Comparison of ENCODE assay signal across 8 mouse cellular contexts in genomic region chr2:13578473-13579152, GRCm38 (mm10). TPM values are rescaled to one million over a fixed set of nuclear protein-coding genes. Genes with fewer than 3 reads are reported as not detected.
DNase-seq lines count a peak whose midpoint lies in the region; ATAC-seq and TF ChIP-seq lines count a peak whose summit lies in the region.

No protein-coding gene starts in this region.

- no peak overlapping the region for H3K27ac ChIP-seq in liver, postnatal 0 days (ENCODE audit: low read depth)
- no peak overlapping the region for H3K27ac ChIP-seq in liver, embryonic 11.5 days (ENCODE audit: low read depth, low read length)
- H3K27ac ChIP-seq in midbrain, embryonic 14.5 days (replicated peaks; ENCODE audit: low read depth, low read length), result no peak overlapping the region; the same call in 1 of the 2 replicates
- no peak overlapping the region for H3K27ac ChIP-seq in liver, embryonic 12.5 days

- no peak for DNase-seq in liver, postnatal 0 days
- DNase-seq in liver, embryonic 11.5 days (ENCODE audit: low spot score), result no peak
- DNase-seq in cerebellum, adult 11 months, result peak; percentile 14
- DNase-seq in heart, adult 18-20 months, result peak; percentile 42 to 51
- peak; percentile 43 for DNase-seq in midbrain, embryonic 14.5 days
- no peak for DNase-seq in retina, postnatal 1 day
- DNase-seq in thymus, postnatal 0 days (ENCODE audit: low spot score), result no peak

- no peak for TF ChIP-seq EP300 in liver, postnatal 0 days (IDR thresholded peaks at IDR 0.05; ENCODE audit: low read depth)

- no peak overlapping the region for H3K4me3 ChIP-seq in liver, postnatal 0 days (ENCODE audit: low read depth, low read length)
- H3K4me3 ChIP-seq in liver, embryonic 11.5 days (ENCODE audit: low read depth, low read length), result no peak overlapping the region
- H3K4me3 ChIP-seq in midbrain, embryonic 14.5 days (replicated peaks; ENCODE audit: low read depth, low read length), result no peak overlapping the region
- H3K4me3 ChIP-seq in liver, embryonic 12.5 days, result no peak overlapping the region

- ATAC-seq in liver, postnatal 0 days, result no peak
- ATAC-seq in liver, embryonic 11.5 days (replicated peaks; ENCODE audit: low FRiP score), result no peak
- ATAC-seq in midbrain, embryonic 14.5 days (ENCODE audit: low FRiP score, low TSS enrichment), result no peak
- no peak for ATAC-seq in liver, embryonic 12.5 days

- 0 out of 2 replicates have a peak, but pooled peaks have one; percentile 7 for TF ChIP-seq CTCF in liver, postnatal 0 days (IDR thresholded peaks at IDR 0.05; ENCODE audit: low read depth)

- H3K27me3 ChIP-seq in liver, postnatal 0 days (ENCODE audit: insufficient read depth, low read length), result peaks cover 13% of the 10 kb centered on the region
- peaks cover 10% of the 10 kb centered on the region for H3K27me3 ChIP-seq in liver, embryonic 11.5 days (replicated peaks; ENCODE audit: control insufficient read depth, insufficient read depth, low read length)
- no peaks in the 10 kb centered on the region for H3K27me3 ChIP-seq in midbrain, embryonic 14.5 days (ENCODE audit: control insufficient read depth, insufficient read depth, low read length)
- H3K27me3 ChIP-seq in liver, embryonic 12.5 days (replicated peaks), result peaks cover 33% of the 10 kb centered on the region

- H3K36me3 ChIP-seq in liver, postnatal 0 days (replicated peaks; ENCODE audit: insufficient read depth, low read length), result peaks cover 27% of the 10 kb centered on the region
- peaks cover 10% of the 10 kb centered on the region; the same call in 1 of the 2 replicates for H3K36me3 ChIP-seq in liver, embryonic 11.5 days (ENCODE audit: control insufficient read depth, insufficient read depth, low read length)
- H3K36me3 ChIP-seq in midbrain, embryonic 14.5 days (ENCODE audit: control insufficient read depth, insufficient read depth, low read length), result peaks cover 46% of the 10 kb centered on the region
- peaks cover 42% of the 10 kb centered on the region for H3K36me3 ChIP-seq in liver, embryonic 12.5 days

- no peaks in the 10 kb centered on the region for H3K9me3 ChIP-seq in liver, postnatal 0 days (ENCODE audit: low read length)
- H3K9me3 ChIP-seq in liver, embryonic 11.5 days (ENCODE audit: control insufficient read depth, low read length), result no peaks in the 10 kb centered on the region
- H3K9me3 ChIP-seq in midbrain, embryonic 14.5 days (ENCODE audit: control insufficient read depth, low read length), result no peaks in the 10 kb centered on the region
- H3K9me3 ChIP-seq in liver, embryonic 12.5 days (replicated peaks), result no peaks in the 10 kb centered on the region

- H3K4me1 ChIP-seq in liver, postnatal 0 days (ENCODE audit: insufficient read depth), result peaks cover 16% of the 10 kb centered on the region
- peaks cover 16% of the 10 kb centered on the region for H3K4me1 ChIP-seq in liver, embryonic 11.5 days (replicated peaks; ENCODE audit: control insufficient read depth, insufficient read depth, low read length)
- peaks cover 9% of the 10 kb centered on the region for H3K4me1 ChIP-seq in midbrain, embryonic 14.5 days (ENCODE audit: control insufficient read depth, insufficient read depth, low read length)
- peaks cover 24% of the 10 kb centered on the region for H3K4me1 ChIP-seq in liver, embryonic 12.5 days

- WGBS in liver, postnatal 0 days (ENCODE audit: insufficient replicate concordance), result 77% methylated on average over 14 of the region's 14 CpGs
- WGBS in liver, embryonic 11.5 days, result 85% methylated on average over 14 of the region's 14 CpGs
- WGBS in midbrain, embryonic 14.5 days, result 51% methylated on average over 14 of the region's 14 CpGs
- WGBS in liver, embryonic 12.5 days (ENCODE audit: insufficient replicate concordance), result 74% methylated on average over 14 of the region's 14 CpGs

- H3K9ac ChIP-seq in liver, postnatal 0 days (replicated peaks), result no peak overlapping the region
- H3K9ac ChIP-seq in liver, embryonic 11.5 days (ENCODE audit: low read depth, low read length), result no peak overlapping the region
- no peak overlapping the region for H3K9ac ChIP-seq in midbrain, embryonic 14.5 days (replicated peaks; ENCODE audit: low read length)
- no peak overlapping the region for H3K9ac ChIP-seq in liver, embryonic 12.5 days

- H3K4me2 ChIP-seq in liver, postnatal 0 days (ENCODE audit: low read depth, low read length), result no peak overlapping the region
- no peak overlapping the region for H3K4me2 ChIP-seq in liver, embryonic 11.5 days
- H3K4me2 ChIP-seq in midbrain, embryonic 14.5 days (ENCODE audit: low read length), result peak overlapping the region; percentile 11
- H3K4me2 ChIP-seq in liver, embryonic 12.5 days, result no peak overlapping the region

RNA-seq across cellular contexts. Expression of gene Vim, which starts 4.9 kb away (rescaled TPM):
- polyA plus RNA-seq in liver, postnatal 0 days (2015; fragmentation: Nextera tagmentation; extraction: Ambion mirVana), result 97.4 and 105 TPM in 2 replicates
- 222 and 235 TPM in 2 replicates for polyA plus RNA-seq in liver, embryonic 11.5 days (2014; fragmentation: Nextera tagmentation; extraction: Ambion mirVana)
- total RNA-seq in heart, adult 18-20 months (2021), result 100 to 1,000 TPM; 296 to 301 TPM
- polyA plus RNA-seq in midbrain, embryonic 14.5 days (2014; fragmentation: Nextera tagmentation; extraction: Ambion mirVana), result 432 and 607 TPM in 2 replicates
- polyA plus RNA-seq in liver, embryonic 12.5 days (2016; fragmentation: Nextera tagmentation; extraction: Ambion mirVana), result 114 and 120 TPM in 2 replicates
- polyA plus RNA-seq in thymus, postnatal 0 days (2015; fragmentation: Nextera tagmentation; extraction: Ambion mirVana), result 227 and 232 TPM in 2 replicates

RNA-seq across cellular contexts. Expression of gene Trdmt1, which starts 34.1 kb away (rescaled TPM):
- 4.1 and 4.4 TPM in 2 replicates for polyA plus RNA-seq in liver, postnatal 0 days (2015; fragmentation: Nextera tagmentation; extraction: Ambion mirVana)
- polyA plus RNA-seq in liver, embryonic 11.5 days (2014; fragmentation: Nextera tagmentation; extraction: Ambion mirVana), result 10.2 and 13.4 TPM in 2 replicates
- 1 to 10 TPM; 5.2 to 6.7 TPM for total RNA-seq in heart, adult 18-20 months (2021)
- 8.6 and 8.9 TPM in 2 replicates for polyA plus RNA-seq in midbrain, embryonic 14.5 days (2014; fragmentation: Nextera tagmentation; extraction: Ambion mirVana)
- polyA plus RNA-seq in liver, embryonic 12.5 days (2016; fragmentation: Nextera tagmentation; extraction: Ambion mirVana), result 6.3 and 6.6 TPM in 2 replicates
- 16.5 and 17.2 TPM in 2 replicates for polyA plus RNA-seq in thymus, postnatal 0 days (2015; fragmentation: Nextera tagmentation; extraction: Ambion mirVana)

Comparison
In these comparisons a context has a peak if more than half of its experiments do, and no peak if none do; other contexts are left out.
1. DNase-seq: peak in cerebellum, adult 11 months (single experiment), heart, adult 18-20 months (2 of 2) and midbrain, embryonic 14.5 days (single experiment); none in liver, postnatal 0 days (single experiment), liver, embryonic 11.5 days (single experiment), retina, postnatal 1 day (single experiment) and thymus, postnatal 0 days (single experiment).